Mouse (Mus musculus): ENCODE measurements around the gene Ankrd6. TPM values are rescaled to one million over a fixed set of nuclear protein-coding genes. Genes with fewer than 3 reads are reported as not detected.

The Ankrd6 gene
- total and polyA plus RNA-seq, 3 experiments, result 0.61 to 5.9 (median 3.9) TPM

- H3K4me1 ChIP-seq (ENCODE audit: insufficient read depth, low read depth, low read length), result peaks cover 25% of the 10 kb centered on the region
- peaks cover 2% of the 10 kb centered on the region for H3K36me3 ChIP-seq (replicated peaks)
- TF ChIP-seq CTCF (IDR thresholded peaks at IDR 0.05; ENCODE audit: low read depth, low read length), result no peak
- no peak for TF ChIP-seq GATA2 (IDR thresholded peaks at IDR 0.05; ENCODE audit: borderline replicate concordance, low read depth, low read length)
- TF ChIP-seq GATA1 (IDR thresholded peaks at IDR 0.05; ENCODE audit: borderline replicate concordance, low read length), result no peak
- no peak for TF ChIP-seq TAL1 (conservative IDR thresholded peaks at IDR 0.05; ENCODE audit: low read depth, low read length)
- H3K4me3 ChIP-seq (ENCODE audit: low read depth, low read length), result no peak overlapping the region
- no peaks in the 10 kb centered on the region for H3K9me3 ChIP-seq (replicated peaks)
- DNase-seq (ENCODE audit: low spot score) (no peak), ATAC-seq (ENCODE audit: extremely low read depth, insufficient number of reproducible peaks, low FRiP score, poor library complexity, severe bottlenecking) (no peak)
- peaks cover 13% of the 10 kb centered on the region; the same call in 1 of the 2 replicates for H3K27me3 ChIP-seq (ENCODE audit: insufficient read depth, low read length)
Measured at GRCm38 (mm10) chr4:32854956-32855355, 95.7 kb downstream of the Ankrd6 start.

- H3K4me1 ChIP-seq (ENCODE audit: insufficient read depth, low read depth, low read length), result peaks cover 20% of the 10 kb centered on the region
- H3K36me3 ChIP-seq (replicated peaks), result no peaks in the 10 kb centered on the region
- TF ChIP-seq GATA2 (IDR thresholded peaks at IDR 0.05; ENCODE audit: borderline replicate concordance, low read depth, low read length) (no peak), CTCF (IDR thresholded peaks at IDR 0.05; ENCODE audit: low read depth, low read length) (no peak), GATA1 (IDR thresholded peaks at IDR 0.05; ENCODE audit: borderline replicate concordance, low read length) (no peak), TAL1 (conservative IDR thresholded peaks at IDR 0.05; ENCODE audit: low read depth, low read length) (no peak), POLR2AphosphoS5 (IDR thresholded peaks at IDR 0.05; ENCODE audit: insufficient replicate concordance, low read depth, low read length) (no peak)
- DNase-seq (ENCODE audit: low spot score), result no peak
- H3K27me3 ChIP-seq (ENCODE audit: insufficient read depth, low read length), result peaks cover 16% of the 10 kb centered on the region; the same call in 1 of the 2 replicates
- no peak overlapping the region for H3K4me3 ChIP-seq (ENCODE audit: low read depth, low read length)
- H3K9me3 ChIP-seq (replicated peaks), result no peaks in the 10 kb centered on the region
- no peak for ATAC-seq (ENCODE audit: extremely low read depth, insufficient number of reproducible peaks, low FRiP score, poor library complexity, severe bottlenecking)
Measured at GRCm38 (mm10) chr4:32853609-32854188, 96.9 kb downstream of the Ankrd6 start.

DNA sequence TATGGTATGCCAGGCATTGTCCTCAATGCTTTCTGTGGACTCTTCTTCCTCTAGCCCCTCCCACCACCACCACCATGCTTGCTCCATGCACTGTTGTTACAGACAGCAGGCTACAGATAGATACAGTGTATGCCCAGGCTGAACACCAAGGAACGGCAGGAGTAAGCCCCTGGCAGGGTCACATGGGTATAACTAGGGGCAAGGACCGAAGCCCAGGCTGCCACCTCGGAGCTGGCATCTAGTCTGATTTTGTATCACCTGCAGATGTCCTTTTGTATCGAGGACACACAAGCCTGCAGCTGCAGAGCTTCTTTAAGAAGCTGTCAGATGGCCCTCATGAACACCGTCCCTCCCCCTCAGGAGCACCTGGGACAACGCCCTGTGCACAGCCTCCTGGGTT is 97.8 kb downstream of the Ankrd6 start:
- no peak for DNase-seq (ENCODE audit: low spot score)
- no peak for TF ChIP-seq TAL1 (conservative IDR thresholded peaks at IDR 0.05; ENCODE audit: low read depth, low read length)
- no peak for TF ChIP-seq POLR2AphosphoS5 (IDR thresholded peaks at IDR 0.05; ENCODE audit: insufficient replicate concordance, low read depth, low read length)
- TF ChIP-seq CTCF (IDR thresholded peaks at IDR 0.05; ENCODE audit: low read depth, low read length), result no peak
- TF ChIP-seq GATA2 (IDR thresholded peaks at IDR 0.05; ENCODE audit: borderline replicate concordance, low read depth, low read length), result no peak
- TF ChIP-seq GATA1 (IDR thresholded peaks at IDR 0.05; ENCODE audit: borderline replicate concordance, low read length), result no peak
- Histone ChIP-seq H3K27me3 (ENCODE audit: insufficient read depth, low read length) (peaks cover 19% of the 10 kb centered on the region; the same call in 1 of the 2 replicates), H3K36me3 (replicated peaks) (no peaks in the 10 kb centered on the region), H3K4me3 (ENCODE audit: low read depth, low read length) (no peak overlapping the region), H3K4me1 (ENCODE audit: insufficient read depth, low read depth, low read length) (peaks cover 20% of the 10 kb centered on the region), H3K9me3 (replicated peaks) (no peaks in the 10 kb centered on the region)
- ATAC-seq (ENCODE audit: extremely low read depth, insufficient number of reproducible peaks, low FRiP score, poor library complexity, severe bottlenecking), result no peak

DNA sequence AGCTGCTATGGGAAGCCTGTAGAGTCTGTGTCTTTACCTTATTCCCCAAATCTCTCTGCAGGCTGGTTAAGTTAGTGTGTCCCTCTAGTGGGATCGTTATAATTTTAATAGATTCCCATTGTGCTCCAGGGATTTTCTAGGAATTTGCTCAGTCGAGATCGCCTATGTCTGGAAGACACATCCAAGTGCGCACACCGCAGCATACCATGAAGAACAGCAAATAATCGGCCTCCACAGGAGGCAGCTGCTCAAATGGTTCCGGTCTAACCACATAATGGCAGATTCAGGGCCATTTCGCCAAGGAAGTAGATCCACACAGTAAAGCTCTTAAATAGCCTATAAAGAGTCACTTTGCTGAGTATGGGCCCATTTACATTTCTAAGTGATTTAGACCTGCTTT is 98.3 kb downstream of the Ankrd6 start:
- no peak for TF ChIP-seq GATA2 (IDR thresholded peaks at IDR 0.05; ENCODE audit: borderline replicate concordance, low read depth, low read length)
- no peak for TF ChIP-seq GATA1 (IDR thresholded peaks at IDR 0.05; ENCODE audit: borderline replicate concordance, low read length)
- TF ChIP-seq POLR2AphosphoS5 (IDR thresholded peaks at IDR 0.05; ENCODE audit: insufficient replicate concordance, low read depth, low read length), result no peak
- TF ChIP-seq TAL1 (conservative IDR thresholded peaks at IDR 0.05; ENCODE audit: low read depth, low read length), result no peak
- TF ChIP-seq CTCF (IDR thresholded peaks at IDR 0.05; ENCODE audit: low read depth, low read length), result no peak
- no peak for DNase-seq (ENCODE audit: low spot score)
- ATAC-seq (ENCODE audit: extremely low read depth, insufficient number of reproducible peaks, low FRiP score, poor library complexity, severe bottlenecking), result no peak

GRCm38 (mm10) chr4:32838401-32838800 is 112.2 kb downstream of the Ankrd6 start:
- ATAC-seq (ENCODE audit: extremely low read depth, insufficient number of reproducible peaks, low FRiP score, poor library complexity, severe bottlenecking) (no peak), DNase-seq (ENCODE audit: low spot score) (no peak)
- no peaks in the 10 kb centered on the region for H3K9me3 ChIP-seq (replicated peaks)
- TF ChIP-seq GATA1 (IDR thresholded peaks at IDR 0.05; ENCODE audit: borderline replicate concordance, low read length) (no peak), CTCF (IDR thresholded peaks at IDR 0.05; ENCODE audit: low read depth, low read length) (no peak), GATA2 (IDR thresholded peaks at IDR 0.05; ENCODE audit: borderline replicate concordance, low read depth, low read length) (no peak), POLR2AphosphoS5 (IDR thresholded peaks at IDR 0.05; ENCODE audit: insufficient replicate concordance, low read depth, low read length) (no peak), TAL1 (conservative IDR thresholded peaks at IDR 0.05; ENCODE audit: low read depth, low read length) (no peak)
- H3K4me1 ChIP-seq (ENCODE audit: insufficient read depth, low read depth, low read length), result no peaks in the 10 kb centered on the region
- H3K36me3 ChIP-seq (replicated peaks), result no peaks in the 10 kb centered on the region
- no peak overlapping the region for H3K4me3 ChIP-seq (ENCODE audit: low read depth, low read length)
- peaks cover 17% of the 10 kb centered on the region for H3K27me3 ChIP-seq (ENCODE audit: insufficient read depth, low read length)

More for the DNA sequence above, 98.3 kb downstream of the Ankrd6 start:
- Histone ChIP-seq H3K9me3 (replicated peaks) (no peaks in the 10 kb centered on the region), H3K4me3 (ENCODE audit: low read depth, low read length) (no peak overlapping the region), H3K4me1 (ENCODE audit: insufficient read depth, low read depth, low read length) (peaks cover 20% of the 10 kb centered on the region), H3K27me3 (ENCODE audit: insufficient read depth, low read length) (peaks cover 19% of the 10 kb centered on the region; the same call in 1 of the 2 replicates), H3K36me3 (replicated peaks) (no peaks in the 10 kb centered on the region)

DNA sequence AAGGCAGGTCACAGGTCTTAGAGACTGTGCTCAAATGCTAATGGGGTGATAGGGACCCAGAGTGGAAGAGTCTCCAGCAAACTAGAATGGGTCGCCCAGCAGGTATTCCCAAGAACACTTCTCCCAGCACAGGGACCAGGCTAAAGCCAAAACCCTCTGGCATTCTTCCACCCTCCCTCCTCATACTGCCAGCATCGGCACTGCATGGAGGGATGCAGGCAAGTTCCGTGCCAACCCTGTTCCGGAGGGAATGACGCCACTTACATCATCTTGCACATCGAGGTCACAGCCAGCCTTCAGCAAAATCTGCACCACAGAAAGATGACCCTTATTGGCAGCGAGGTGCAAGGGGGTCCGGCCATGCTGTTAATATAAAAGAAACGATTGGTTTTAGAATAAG is 114.6 kb downstream of the Ankrd6 start:
- Histone ChIP-seq H3K27me3 (ENCODE audit: insufficient read depth, low read length) (peaks cover 13% of the 10 kb centered on the region), H3K9me3 (replicated peaks) (no peaks in the 10 kb centered on the region), H3K36me3 (replicated peaks) (no peaks in the 10 kb centered on the region), H3K4me1 (ENCODE audit: insufficient read depth, low read depth, low read length) (peaks cover 2% of the 10 kb centered on the region; the same call in 1 of the 2 replicates), H3K4me3 (ENCODE audit: low read depth, low read length) (no peak overlapping the region)
- no peak for TF ChIP-seq POLR2AphosphoS5 (IDR thresholded peaks at IDR 0.05; ENCODE audit: insufficient replicate concordance, low read depth, low read length)
- no peak for TF ChIP-seq CTCF (IDR thresholded peaks at IDR 0.05; ENCODE audit: low read depth, low read length)
- TF ChIP-seq GATA2 (IDR thresholded peaks at IDR 0.05; ENCODE audit: borderline replicate concordance, low read depth, low read length), result no peak
- TF ChIP-seq GATA1 (IDR thresholded peaks at IDR 0.05; ENCODE audit: borderline replicate concordance, low read length), result no peak
- no peak for TF ChIP-seq TAL1 (conservative IDR thresholded peaks at IDR 0.05; ENCODE audit: low read depth, low read length)
- DNase-seq (ENCODE audit: low spot score), result no peak
- ATAC-seq (ENCODE audit: extremely low read depth, insufficient number of reproducible peaks, low FRiP score, poor library complexity, severe bottlenecking), result no peak

All from G1E (cell line).